Mouse (Mus musculus) regulatory T cell (primary cell): ENCODE data around the gene Man2a2.

ENCODE experiments used
- in situ Hi-C: fragments of 300-600 bp; cut with MboI, MseI; formaldehyde crosslinking; loops from one replicate; pipeline ENCODE4 v1.15.1; 2025; ENCODE audit warnings: high pct_unique_total_duplicates

Gene Man2a2

DNA sequence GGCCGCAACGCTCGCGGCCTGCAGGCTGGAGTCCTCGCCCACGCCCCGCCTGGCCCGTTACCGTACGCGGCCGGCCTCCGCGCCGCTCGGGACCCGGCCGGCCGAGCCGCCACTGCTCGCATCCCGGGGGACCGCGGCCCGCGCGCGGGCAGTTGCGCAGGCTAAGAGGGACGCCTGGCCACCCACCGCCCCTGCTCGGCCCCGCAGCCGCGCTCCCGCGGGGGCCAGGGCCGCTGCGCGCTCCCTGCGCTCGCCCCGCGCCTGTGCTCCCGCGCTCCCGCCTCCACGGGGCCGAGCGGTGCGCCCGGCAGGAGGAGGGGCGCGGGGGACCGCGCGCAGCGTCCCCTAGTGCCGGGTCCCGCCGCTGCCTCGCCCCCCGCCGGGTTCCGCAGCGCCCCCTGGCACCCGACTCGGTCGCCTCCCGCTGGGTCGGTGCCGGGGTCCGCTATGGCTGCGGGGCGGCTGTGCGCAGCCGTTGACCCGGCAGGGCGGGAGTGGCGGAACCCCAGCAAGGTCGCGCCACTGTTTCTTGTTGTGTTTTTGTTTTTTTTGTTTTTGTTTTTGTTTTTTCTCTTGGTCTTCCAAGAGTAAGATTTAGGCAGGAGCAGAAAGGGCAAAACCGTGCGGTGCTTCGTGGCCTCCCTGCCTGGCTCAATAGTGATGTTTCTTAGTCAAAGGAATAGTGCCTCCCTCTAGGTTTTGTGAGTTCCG is at the start of gene Man2a2:
TSS of gene Man2a2 (minus strand) at position 335 of the 711 bp plus-strand sequence.
- in situ Hi-C loops: no loop called here

DNA sequence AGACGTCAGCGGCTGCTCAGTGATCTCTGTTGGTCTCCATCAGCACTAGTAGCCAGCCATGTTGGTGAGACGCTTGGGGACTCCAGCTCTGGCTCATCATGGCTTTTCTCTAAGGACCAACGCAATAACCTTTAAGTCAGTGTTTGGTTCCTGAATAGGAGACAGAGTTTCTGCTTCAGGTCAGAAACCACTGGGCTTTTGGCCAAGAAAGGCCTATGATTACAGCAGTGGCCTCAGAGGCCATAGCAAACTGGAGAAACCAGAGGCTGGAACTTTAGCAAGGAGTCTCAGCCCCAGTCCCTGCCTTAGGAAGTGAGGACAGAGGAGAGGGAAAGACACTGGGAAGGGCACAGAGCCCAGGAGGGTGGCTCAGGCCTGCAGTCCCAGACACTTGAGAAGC is 49.4 kb upstream of the Man2a2 start:
- in situ Hi-C loops: no loop called here

DNA sequence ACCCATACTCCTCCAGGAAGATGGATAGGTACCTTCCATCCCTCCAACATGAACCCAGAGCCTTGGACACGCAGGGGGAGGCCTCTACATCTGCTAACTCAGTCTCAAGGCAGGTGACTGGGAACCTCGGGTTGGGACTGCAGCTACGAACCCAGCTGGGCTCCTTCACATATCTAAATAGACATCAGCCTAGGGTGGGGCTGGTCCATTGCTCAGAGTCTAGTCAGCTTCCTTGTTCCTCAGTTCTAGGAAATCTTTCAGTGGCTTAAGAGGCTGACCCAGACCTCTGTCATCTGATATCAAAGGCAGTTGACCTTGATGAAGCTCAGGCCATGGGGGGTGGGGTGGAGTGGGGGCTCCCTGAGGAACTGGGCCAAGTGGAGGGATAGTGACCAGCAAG is 48.1 kb upstream of the Man2a2 start:
- in situ Hi-C loops: no loop called here

DNA sequence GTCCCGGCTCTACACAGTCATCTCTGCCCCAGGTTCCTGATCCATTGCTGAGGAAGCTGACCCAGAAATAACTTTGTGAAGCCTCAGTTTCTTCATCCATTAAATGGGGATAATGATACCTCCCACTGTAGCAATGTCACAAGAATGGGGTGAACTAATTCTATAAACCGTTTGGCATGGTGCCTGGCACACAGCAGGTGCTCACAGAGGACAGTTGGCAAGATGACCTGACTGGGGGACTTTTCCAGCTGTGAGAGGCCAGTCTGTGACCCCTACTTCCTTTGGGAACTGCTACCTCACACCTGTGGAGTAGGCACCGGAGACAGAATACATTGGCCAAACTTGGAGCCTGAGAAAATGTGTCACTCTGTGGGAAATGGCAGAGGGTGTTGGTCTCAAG is 46.9 kb upstream of the Man2a2 start:
- in situ Hi-C loops: no loop called here

DNA sequence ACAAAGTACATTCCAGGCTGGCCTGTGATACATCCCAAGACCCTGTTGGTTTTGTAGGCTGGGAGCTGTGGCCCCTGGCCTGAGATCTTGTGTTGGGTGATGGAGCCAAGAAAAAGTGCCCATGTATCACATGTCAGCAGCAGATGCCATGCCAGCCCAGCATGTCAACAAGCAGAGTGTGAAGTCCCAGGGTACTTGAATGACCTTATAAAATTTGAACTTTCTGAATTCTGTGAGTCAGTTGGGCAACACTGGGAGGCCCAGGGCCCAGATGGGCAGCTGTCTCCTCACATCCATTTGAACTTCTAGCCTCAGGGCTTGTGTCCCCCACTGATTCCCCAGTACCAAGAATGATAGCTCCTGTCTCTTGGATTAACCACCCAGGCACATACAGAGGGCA is 46.4 kb upstream of the Man2a2 start:
- in situ Hi-C loops: no loop called here

DNA sequence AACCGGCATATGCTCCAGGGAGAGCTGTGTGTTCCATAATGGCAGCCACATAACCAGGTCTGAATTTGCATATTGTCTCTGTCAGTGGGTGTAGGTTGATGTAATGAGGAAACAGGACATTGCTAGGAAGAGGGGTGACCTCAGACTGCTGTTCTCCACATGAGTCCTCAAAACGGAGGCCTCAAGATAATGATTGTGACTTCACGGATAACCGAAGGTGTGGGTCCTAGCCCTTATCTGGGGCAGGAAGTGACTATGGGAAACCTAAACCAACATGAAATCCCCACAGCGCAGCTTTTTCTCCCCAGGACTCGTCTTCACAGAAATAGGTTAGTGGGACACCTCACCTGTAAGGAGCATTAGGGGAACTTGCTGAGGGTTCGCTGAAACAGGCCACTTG is 45.8 kb upstream of the Man2a2 start:
- in situ Hi-C loops: no loop called here

DNA sequence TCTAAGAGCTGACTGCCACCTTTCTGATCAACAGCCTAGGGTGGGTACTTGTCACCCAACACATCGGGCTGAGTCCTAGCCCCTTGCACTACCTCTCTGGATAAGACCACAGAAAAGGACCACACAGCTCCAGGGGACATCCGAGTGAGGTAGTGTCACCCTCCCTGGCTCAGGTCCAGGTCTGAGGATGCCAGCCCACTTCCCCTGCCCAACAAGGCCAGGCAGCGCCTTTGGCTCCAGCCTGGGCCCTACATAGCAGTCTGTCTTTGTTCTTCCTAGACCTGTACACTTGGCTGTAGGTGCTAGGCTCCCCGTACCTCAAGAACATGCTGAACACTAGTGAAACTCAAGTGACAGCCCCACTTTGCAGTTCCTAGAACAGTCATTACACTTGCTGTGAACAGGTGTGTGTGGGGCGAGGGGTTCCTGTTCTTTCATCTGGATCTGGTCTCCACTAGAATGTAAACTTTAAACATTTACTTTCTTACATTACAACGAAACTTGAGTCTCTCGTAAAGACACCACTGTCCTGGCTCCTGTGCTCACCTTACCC is 43.2 kb upstream of the Man2a2 start:
- in situ Hi-C loops: no loop called here

DNA sequence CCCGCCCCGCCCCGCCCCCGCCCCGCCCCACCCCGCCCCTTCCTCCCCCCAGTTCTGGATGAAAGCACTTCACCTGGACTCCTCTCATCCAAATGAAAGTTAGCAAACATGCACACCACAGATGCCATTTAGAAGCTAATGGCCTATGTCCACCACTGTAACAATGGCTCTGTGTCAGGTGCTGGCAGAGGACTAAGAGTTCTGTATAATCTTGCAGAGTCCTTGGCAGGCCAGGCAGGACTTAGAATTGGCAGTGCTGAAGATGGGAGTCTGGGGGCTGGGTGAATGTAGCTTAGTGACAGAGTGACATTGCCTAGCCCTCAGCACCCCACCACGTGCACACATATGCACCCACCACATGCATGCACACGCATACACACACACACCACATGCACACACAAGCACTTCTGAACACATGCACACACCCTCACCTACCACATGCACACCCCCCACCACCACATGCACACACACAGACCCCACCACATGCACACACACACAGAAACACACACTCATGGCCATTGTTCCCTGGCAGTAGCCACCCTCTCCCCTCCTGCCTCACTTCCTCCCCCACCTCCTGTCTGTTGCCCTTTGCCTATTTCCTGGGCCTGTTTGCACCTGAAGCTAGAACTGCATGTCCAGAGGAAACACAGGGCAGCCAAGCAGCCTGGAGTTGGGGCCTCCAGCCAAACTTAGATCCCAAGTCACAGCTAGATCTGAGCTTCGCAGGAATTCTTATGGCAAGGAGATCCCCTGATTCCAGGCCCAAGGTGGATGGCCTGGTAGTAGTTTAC is 42.5 kb upstream of the Man2a2 start:
- in situ Hi-C loops: no loop called here

DNA sequence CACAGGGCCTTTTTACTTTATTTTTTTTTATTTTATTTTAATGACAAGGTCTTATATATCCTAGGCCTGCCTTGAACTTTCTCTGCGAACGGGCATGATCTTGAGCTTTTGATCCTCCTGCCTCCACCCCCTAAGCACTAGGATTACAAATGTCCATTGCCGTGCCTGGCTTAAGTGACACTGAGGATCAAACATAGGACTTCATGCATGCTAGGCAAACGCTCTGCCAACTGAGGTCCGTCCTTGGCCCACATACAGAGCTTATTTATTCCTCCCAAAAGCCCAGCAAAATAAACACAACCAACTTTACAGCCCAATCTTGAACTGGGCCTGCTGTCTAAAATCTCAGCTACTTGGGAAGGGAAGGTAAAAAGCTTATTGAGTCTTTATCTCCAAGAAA is 41.6 kb upstream of the Man2a2 start:
- in situ Hi-C loops: no loop called here

DNA sequence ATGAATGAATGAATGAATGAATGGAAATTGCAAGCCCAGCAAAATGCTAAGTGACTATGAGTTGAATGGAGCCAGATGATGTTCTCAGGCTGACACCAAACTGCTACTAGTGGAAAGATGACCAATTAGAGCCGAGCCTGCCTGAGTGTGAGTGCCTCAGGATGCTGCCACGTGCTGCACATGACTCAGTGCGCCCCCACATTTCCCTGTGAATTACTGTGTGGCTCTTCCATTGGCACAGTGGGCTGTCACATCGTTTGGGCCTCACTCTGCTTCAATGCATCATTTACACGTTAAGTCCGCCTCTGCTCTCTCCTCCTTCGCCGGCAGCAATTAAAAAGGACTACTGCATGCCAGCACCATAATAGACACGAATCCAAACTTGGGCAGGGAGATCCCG is 41.1 kb upstream of the Man2a2 start:
- in situ Hi-C loops: no loop called here

DNA sequence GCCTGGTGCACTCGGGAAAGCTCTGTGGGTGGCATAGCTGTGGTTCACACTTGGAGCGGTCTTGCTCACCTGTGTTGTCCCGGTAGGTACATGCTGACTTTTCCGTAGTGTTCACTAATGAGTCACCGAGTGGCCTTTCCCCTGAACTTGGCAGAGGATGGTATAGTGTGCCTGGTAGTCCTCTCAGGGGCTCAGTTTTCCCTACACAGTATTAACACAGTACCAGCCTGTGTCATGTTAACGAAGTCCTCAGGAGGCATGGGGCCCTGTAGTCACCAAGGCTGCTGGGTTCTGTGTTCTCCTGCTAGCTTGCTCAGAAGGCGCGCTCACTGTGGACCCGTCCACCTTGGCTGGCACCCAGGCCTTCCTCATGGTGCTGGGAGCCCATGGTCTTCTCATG is 39.2 kb upstream of the Man2a2 start:
- in situ Hi-C loops: no loop called here

DNA sequence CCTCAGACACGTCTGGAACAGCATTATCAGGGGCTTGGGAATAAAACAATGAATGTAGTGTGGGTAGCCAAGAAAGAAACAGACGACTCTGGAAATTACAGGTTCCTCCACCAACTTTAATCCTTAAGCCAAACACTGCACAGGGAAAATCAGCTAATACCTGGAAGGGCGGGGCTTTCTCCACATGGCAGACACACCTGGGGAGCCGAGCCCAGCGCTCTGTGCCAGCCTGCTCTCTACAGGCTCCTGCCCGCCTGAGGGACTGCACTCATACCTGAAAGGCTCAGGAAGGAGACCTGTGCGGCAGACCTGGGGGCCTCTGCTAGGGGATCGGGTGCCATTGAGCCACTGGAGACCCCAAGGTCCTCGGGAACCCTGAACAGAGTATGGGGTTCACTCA is 36.5 kb upstream of the Man2a2 start:
- in situ Hi-C loops: no loop called here

DNA sequence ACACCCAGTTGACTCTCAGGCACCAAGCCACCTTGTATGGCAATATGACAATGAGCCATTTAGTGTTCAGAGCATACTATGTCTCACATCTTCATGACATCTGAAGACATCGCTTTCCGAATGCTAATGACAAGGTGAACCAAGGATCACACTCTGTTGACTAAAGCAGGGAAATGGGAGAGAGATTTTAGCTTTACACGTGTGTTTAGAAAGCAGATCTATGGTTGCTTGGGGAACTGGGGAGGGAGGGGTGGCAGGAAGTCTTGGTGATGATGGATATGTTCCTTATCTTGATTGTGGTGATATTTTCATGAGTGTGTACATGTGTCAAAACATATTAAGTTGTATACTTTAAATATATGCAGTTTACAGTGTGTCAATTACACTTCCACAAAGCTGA is 35.0 kb upstream of the Man2a2 start:
- in situ Hi-C loops: no loop called here

DNA sequence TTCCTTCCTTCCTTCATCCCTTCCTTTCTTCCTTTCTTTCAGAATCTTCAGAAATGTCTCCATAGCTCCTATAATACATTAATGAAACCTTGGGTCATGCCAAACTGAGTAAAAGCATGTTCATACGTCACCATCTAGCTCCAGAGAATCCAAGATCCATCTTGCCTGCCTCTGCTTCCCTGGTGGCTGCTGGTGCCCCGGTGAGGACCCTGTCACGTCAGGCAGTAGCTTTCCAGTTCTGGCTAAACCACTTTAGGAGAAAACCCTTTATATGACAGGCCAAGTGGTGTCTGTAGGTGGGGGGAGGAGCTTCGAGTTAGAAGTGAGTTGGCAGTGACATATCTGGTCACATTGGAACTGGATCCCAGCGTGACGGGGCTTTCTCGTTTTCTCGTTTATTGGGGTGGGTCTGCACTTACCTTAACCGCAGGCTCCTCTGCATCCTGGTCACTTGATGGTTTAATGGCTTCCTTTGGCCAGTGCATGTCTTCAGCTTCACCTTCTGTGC is 34.1 kb upstream of the Man2a2 start, which contains the start of gene Furin:
TSS of gene Furin (minus strand) at position 249 of the 508 bp plus-strand sequence.
- in situ Hi-C loops: no loop called here

DNA sequence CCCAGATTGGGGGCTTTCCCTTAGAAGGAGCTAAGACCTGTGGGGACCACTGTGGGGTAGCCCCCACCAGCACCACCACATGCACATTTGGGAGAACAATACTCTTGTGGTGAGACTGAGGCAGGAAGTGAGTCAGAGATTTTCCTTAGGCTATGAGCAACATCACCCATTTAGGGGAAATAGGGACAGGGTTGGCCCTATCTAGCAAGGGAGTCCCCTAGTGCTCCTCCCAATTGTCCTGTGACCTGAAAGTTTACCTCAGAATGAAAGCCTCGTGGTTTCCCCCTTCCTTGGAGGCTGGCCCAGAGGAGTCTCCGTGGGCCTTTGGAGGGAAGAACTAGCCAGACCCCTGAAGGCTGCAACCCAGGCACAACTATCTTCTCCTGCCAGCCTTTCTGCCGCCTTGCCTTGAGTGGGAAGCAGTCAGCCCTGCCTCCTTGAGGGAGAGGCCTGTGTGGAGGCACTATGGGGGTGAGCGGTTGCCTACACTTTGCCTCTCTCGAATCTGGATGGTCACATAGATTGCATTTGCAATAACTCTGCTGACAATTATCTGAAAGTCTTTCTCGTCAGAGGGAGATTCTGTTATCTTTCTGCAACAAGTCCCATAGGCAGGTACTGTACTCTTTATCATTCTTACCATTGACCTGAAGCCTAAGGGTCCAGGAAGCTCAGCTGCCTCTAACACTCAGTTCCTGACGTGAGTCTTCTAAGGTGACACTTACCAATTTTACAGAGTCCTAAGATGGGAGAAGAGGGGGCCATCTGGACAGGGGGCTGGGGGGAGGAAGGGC is 33.1 kb upstream of the Man2a2 start:
- in situ Hi-C loops: no loop called here

DNA sequence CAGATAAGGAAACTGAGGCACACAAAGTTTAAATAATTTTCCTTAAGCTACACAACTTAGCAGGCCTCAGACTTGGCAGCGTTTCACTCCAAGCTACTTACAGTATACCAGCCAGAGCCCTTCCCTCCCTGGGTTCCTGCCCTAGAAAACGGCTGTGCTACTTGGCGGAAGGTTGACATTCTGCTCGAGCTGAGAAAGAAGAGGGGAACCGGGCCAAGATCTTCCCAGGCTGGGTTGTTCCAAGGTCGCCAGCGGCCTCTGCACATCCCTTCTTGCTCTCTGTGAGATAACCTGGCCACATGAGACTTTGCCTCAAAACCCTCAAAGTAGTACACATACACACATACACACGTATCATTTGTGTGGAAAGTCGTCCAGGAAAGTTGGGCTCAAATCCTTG is 32.4 kb upstream of the Man2a2 start:
- in situ Hi-C loops: no loop called here

DNA sequence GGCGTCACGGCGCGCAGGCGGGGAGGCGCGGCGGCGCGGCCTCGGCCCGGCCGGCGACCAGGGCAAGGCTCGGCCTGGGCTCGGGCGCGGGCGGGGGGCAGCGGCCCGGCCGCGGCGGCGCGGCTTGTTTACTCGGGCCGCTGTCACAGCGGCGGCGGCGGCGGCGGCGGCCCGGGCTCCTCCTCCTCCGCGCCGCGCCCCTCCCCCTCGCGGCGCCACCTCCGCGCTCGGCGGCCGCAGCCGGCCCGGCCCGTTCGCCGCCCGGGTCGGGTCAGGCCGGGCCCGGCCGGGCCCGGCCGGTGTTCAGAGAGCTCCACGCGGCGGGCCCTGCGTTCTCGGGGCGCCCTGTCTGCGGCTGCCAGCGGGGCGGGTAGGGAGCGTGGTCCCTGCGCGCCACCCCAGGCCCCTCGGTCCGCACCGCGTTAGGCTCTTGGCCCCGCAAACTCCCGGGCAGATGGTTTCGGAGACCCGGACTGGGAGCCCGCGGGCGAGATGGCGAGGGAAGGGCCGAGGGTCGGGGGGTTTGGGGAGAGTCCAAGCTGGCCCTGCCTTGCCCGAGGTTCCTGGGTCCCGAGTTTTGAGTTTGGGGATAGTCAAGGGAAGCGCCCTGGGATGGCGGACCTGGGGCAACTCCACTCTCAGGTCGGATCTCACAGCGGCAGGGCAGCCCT is 31.6 kb upstream of the Man2a2 start:
- in situ Hi-C loops: no loop called here

DNA sequence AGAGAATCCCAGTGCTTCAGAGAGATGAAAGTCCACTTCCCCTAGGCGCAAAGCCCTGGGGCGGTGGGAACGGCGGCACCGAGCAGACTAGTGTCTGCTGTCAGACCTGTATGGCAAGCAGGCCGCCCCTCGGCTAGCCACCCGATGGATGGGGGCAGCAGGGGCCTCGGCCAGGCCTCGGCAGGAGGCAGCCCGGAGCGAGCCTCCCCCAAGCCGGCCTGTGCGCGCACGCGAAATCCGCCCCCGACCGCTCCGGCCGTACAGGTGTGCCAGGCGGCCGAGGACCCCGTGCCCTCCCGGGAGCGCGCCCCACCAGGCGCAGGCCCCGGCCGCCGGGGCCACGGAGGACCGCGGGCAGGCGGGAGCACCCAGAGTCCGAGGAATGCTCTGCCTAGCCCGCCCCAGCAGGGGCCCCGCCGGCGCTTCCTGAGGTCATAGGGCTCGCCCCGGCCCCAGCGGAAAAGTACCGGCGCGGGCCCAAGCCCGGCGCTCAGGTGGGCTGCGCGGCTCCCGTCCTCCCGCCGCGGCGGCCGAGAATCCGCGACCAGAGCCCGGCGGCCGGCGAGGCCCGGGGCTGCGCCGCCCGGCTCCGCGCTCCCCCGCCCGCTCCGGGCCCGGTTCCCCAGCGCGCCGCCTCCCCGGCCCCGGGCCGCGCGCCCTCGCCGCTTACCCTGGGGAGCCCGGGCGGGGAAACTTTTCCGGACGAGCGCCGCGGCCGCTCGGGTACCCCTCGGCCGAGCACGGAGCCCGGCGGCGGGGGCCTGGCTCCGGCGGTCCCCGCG is 30.9 kb upstream of the Man2a2 start:
- in situ Hi-C loops: no loop called here

DNA sequence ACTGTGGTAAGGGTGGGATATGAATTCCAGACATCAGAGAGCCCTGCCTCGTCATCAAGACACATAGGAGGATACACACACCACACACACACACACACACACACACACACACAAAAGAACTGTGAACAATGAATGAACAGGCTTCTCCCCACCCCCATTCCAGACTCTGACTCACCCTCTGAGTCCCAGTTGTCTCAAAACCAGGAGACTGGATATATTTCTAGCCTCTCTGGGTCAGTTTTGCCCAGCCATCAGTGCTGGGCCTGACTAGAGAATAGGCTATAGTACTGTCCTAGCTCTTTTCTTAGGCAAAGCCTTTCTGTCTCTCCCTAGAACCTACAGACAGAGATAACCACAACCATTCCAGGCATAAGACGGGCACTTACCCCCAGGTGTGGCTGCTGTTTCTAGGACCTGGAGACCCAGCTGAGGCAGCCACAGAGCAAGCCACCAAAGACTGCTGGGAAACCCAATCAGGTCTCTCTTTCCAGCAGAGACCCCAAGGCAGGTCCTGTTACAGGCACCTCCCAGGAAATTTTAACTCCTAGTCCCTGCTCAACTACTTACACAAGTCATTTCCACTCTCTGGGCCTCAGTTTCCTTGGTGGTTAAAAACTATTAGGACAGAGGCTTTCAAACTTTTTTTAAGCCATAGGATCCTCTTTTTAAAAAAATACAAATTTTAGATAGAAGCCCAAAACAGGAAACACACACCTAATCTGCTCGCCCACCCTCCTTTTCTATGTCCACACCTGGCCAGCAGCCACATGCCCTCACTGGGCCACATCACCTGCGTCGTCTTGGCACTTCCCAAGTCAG is 30.1 kb upstream of the Man2a2 start:
- in situ Hi-C loops: no loop called here

DNA sequence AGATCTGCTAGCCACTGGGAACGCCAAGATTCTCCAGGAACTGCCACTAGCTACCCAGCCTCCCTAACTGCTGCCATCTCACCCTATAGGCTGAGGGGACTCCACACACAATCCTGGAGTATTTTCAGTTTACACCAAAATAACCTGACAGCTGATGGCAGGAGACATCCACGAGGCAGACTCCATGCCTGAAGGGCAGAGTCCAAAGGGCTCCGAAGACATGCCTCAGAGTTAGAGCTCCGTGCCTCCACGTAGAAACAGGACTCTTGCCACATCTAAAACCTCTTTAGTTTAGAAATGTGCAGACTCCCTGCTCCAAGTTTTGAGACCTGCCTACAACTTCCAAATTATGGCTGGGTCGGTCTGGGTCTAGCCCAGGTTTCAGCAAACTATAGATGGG is 29.4 kb upstream of the Man2a2 start:
- in situ Hi-C loops: no loop called here
